18 mouse cellular contexts compared by ENCODE assay signal in genomic region chr13:54959059-54959701, GRCm38 (mm10). TPM values are rescaled to one million over a fixed set of nuclear protein-coding genes. Genes with fewer than 3 reads are reported as not detected.
DNase-seq lines count a peak whose midpoint lies in the region; ATAC-seq lines count a peak whose summit lies in the region.
"Had no signal": no experiment of that assay in that cellular context is flagged by ENCODE, and none has a peak within 500 bp of the region (broad histone marks: within the 10 kb centered on the region; RNA-seq: fewer than 3 reads in every experiment).

No protein-coding gene starts in this region.

- intact Hi-C loops in left cerebral cortex, postnatal 4 days (cut with DNase I): loop anchor here (10.0 kb wide), 1 partner anchor 154 kb away; no protein-coding TSS in a partner anchor
- intact Hi-C loops in left cerebral cortex, postnatal 36 days (cut with DNase I): no loop called here

- ATAC-seq in hindbrain, embryonic 14.5 days (ENCODE audit: low FRiP score): no peak
- ATAC-seq in intestine, embryonic 16.5 days: no peak

- no peak overlapping the region for H3K4me3 ChIP-seq in hindbrain, embryonic 14.5 days (replicated peaks; ENCODE audit: low read length)
- no peak overlapping the region for H3K4me3 ChIP-seq in intestine, embryonic 16.5 days (ENCODE audit: low read length)
- H3K4me3 ChIP-seq: embryonic facial prominence, embryonic 12.5 days; heart, embryonic 10.5 days; limb, embryonic 10.5 days had no signal

- H3K9me3 ChIP-seq in hindbrain, embryonic 14.5 days (ENCODE audit: control insufficient read depth, low read length): no peaks in the 10 kb centered on the region
- H3K9me3 ChIP-seq in intestine, embryonic 16.5 days (ENCODE audit: control insufficient read depth, low read length): no peaks in the 10 kb centered on the region
- H3K9me3 ChIP-seq: embryonic facial prominence, embryonic 12.5 days; heart, embryonic 10.5 days; limb, embryonic 10.5 days had no signal

- peaks cover 21% of the 10 kb centered on the region; the same call in 1 of the 2 replicates for H3K4me1 ChIP-seq in hindbrain, embryonic 14.5 days (replicated peaks; ENCODE audit: control insufficient read depth, insufficient read depth, low read length)
- H3K4me1 ChIP-seq in intestine, embryonic 16.5 days (ENCODE audit: control insufficient read depth, insufficient read depth, low read length): peaks cover 3% of the 10 kb centered on the region; the same call in 1 of the 2 replicates

- no peaks in the 10 kb centered on the region for H3K36me3 ChIP-seq in hindbrain, embryonic 14.5 days (replicated peaks; ENCODE audit: control insufficient read depth, insufficient read depth)
- H3K36me3 ChIP-seq in intestine, embryonic 16.5 days (ENCODE audit: control insufficient read depth, insufficient read depth, low read length): no peaks in the 10 kb centered on the region
- H3K36me3 ChIP-seq: embryonic facial prominence, embryonic 12.5 days; heart, embryonic 10.5 days; limb, embryonic 10.5 days had no signal

- 0 out of 2 replicates have a peak overlapping the region, but pooled peaks have one; percentile 8 for H3K9ac ChIP-seq in hindbrain, embryonic 14.5 days
- no peak overlapping the region for H3K9ac ChIP-seq in intestine, embryonic 16.5 days (ENCODE audit: low read depth, low read length)
- H3K9ac ChIP-seq: embryonic facial prominence, embryonic 12.5 days; liver, embryonic 14.5 days had no signal

- peak overlapping the region; percentile 39 for H3K27ac ChIP-seq in hindbrain, embryonic 14.5 days
- H3K27ac ChIP-seq in intestine, embryonic 16.5 days (ENCODE audit: low read length): no peak overlapping the region
- H3K27ac ChIP-seq: embryonic facial prominence, embryonic 12.5 days; heart, embryonic 10.5 days; limb, embryonic 10.5 days; liver, embryonic 14.5 days had no signal

- peak; percentile 77 for DNase-seq in left cerebral cortex, postnatal 4 days
- DNase-seq in left cerebral cortex, postnatal 36 days (ENCODE audit: low spot score in 2 of 2): no peak
- DNase-seq in cerebellum, adult 11-12 months: peak; percentile 95
- DNase-seq in cerebellum, postnatal 10 days: peak; percentile 87 to 93
- no peak for DNase-seq in hindbrain, embryonic 14.5 days (ENCODE audit: low spot score)
- no peak for DNase-seq in urinary bladder, adult 2 months (ENCODE audit: low spot score)
- DNase-seq in Muller cell, postnatal 12 days (ENCODE audit: inconsistent ontology term): no peak
- DNase-seq: adrenal gland, postnatal 36 days; gastrocnemius, postnatal 25 days; heart, postnatal 36 days; kidney, adult 2 months; lung, postnatal 36 days had no signal

- H3K27me3 ChIP-seq in hindbrain, embryonic 14.5 days (ENCODE audit: control insufficient read depth, insufficient read depth, low read length): peaks cover 27% of the 10 kb centered on the region; the same call in 1 of the 2 replicates
- peaks cover 20% of the 10 kb centered on the region; the same call in 1 of the 2 replicates for H3K27me3 ChIP-seq in intestine, embryonic 16.5 days (replicated peaks; ENCODE audit: control insufficient read depth, insufficient read depth, low read length)

- H3K4me2 ChIP-seq in hindbrain, embryonic 14.5 days (replicated peaks): no peak overlapping the region
- H3K4me2 ChIP-seq in intestine, embryonic 16.5 days (ENCODE audit: low read depth, low read length): no peak overlapping the region
- H3K4me2 ChIP-seq: embryonic facial prominence, embryonic 12.5 days had no signal

- 39% methylated on average over 15 of the region's 15 CpGs for WGBS in hindbrain, embryonic 14.5 days
- WGBS in intestine, embryonic 16.5 days: 59% methylated on average over 15 of the region's 15 CpGs

RNA-seq across cellular contexts. Expression of gene Unc5a, which starts 10.0 kb away (rescaled TPM):
- 10 to 100 TPM; 51.7 to 52.6 TPM for total RNA-seq in left cerebral cortex, postnatal 4 days (2021)
- total RNA-seq in left cerebral cortex, postnatal 36 days (2021): 100 to 1,000 TPM in 1 of 2 experiments, 10 to 100 TPM in 1; 96.3 to 101 TPM
- 15.3 and 16.9 TPM in 2 replicates for polyA plus RNA-seq in hindbrain, embryonic 14.5 days (2014; fragmentation: Nextera tagmentation; extraction: Ambion mirVana)
- 26.9 and 39.1 TPM in 2 replicates for polyA plus RNA-seq in urinary bladder, adult 2 months (2012; rRNA removed)
- polyA plus RNA-seq in intestine, embryonic 16.5 days (2015; fragmentation: Nextera tagmentation; extraction: Ambion mirVana): 1.4 and 2.4 TPM in 2 replicates
- total RNA-seq: MEL had no signal

Comparison
In these comparisons a context has a peak if more than half of its experiments do, and no peak if none do; other contexts are left out.
1. DNase-seq: peak in left cerebral cortex, postnatal 4 days (single experiment), cerebellum, adult 11-12 months (single experiment) and cerebellum, postnatal 10 days (2 of 2); none in left cerebral cortex, postnatal 36 days (0 of 2), hindbrain, embryonic 14.5 days (single experiment), urinary bladder, adult 2 months (single experiment) and Muller cell, postnatal 12 days (single experiment).